Mouse (Mus musculus) hindbrain, embryonic 13.5 days (tissue): ENCODE measurements around the gene Gk. TPM values are rescaled to one million over a fixed set of nuclear protein-coding genes. Genes with fewer than 3 reads are reported as not detected.

Experiments
- ATAC-seq: fragments of 200-750 bp; cut with Nextera tagmentation; 2 replicates; pipeline ENCODE4 v1.8.0; 2017; ENCODE audit warnings: moderate TSS enrichment; ENCODE audit not compliant: low FRiP score
- H3K27ac ChIP-seq: fragments of 300-500 bp; sonication (generic); 2 replicates; pipeline ENCODE4 v1.5.1; 2015; ENCODE audit warnings: inconsistent platforms, mild to moderate bottlenecking, moderate library complexity
- H3K27me3 ChIP-seq: fragments of 300-500 bp; sonication (generic); 2 replicates; pipeline ENCODE4 v1.6.1; 2015; ENCODE audit warnings: mild to moderate bottlenecking, inconsistent platforms
- H3K36me3 ChIP-seq: fragments of 300-500 bp; sonication (generic); 2 replicates; pipeline ENCODE4 v1.6.1; 2015; ENCODE audit warnings: mild to moderate bottlenecking, inconsistent platforms
- H3K4me1 ChIP-seq: fragments of 300-500 bp; sonication (generic); replicated peaks from 2 replicates; pipeline ENCODE4 v1.6.1; 2015; ENCODE audit warnings: inconsistent platforms
- H3K4me2 ChIP-seq: fragments of 300-500 bp; sonication (generic); 2 replicates; pipeline ENCODE4 v1.6.1; 2015; ENCODE audit warnings: inconsistent platforms, mild to moderate bottlenecking, moderate library complexity
- H3K4me3 ChIP-seq: fragments of 300-500 bp; sonication (generic); 2 replicates; pipeline ENCODE4 v1.5.1; 2015; ENCODE audit warnings: mild to moderate bottlenecking, inconsistent platforms
- H3K9ac ChIP-seq: fragments of 300-500 bp; sonication (generic); 2 replicates; pipeline ENCODE4 v1.6.1; 2015; ENCODE audit warnings: mild to moderate bottlenecking, inconsistent platforms
- H3K9me3 ChIP-seq: fragments of 300-500 bp; sonication (generic); 2 replicates; pipeline ENCODE4 v1.6.1; 2016; ENCODE audit warnings: inconsistent platforms
- WGBS: fragments of 180-500 bp; shearing (Covaris S2); methylation state at CpG from one replicate; pipeline ENCODE4 v1.1.7; 2015; 5-methylcytosine and 5-hydroxymethylcytosine counted together
- polyA plus RNA-seq: library from polyadenylated mRNA; unstranded; fragments of >200 nt; fragmentation: Nextera tagmentation; extraction: Ambion mirVana; gene quantifications from 2 replicates; pipeline ENCODE4 v1.2.1, GENCODE M21; 2015

The Gk gene
- polyA plus RNA-seq, 1 experiment from 2014 or later = 7.2 TPM

GRCm38 (mm10) chrX:85731133-85731938 is 45.3 kb downstream of the Gk start:
- Histone ChIP-seq H3K4me3 (no peak overlapping the region), H3K9ac (no peak overlapping the region), H3K4me2 (no peak overlapping the region), H3K36me3 (no peaks in the 10 kb centered on the region), H3K4me1 (no peaks in the 10 kb centered on the region), H3K27me3 (no peaks in the 10 kb centered on the region), H3K27ac (no peak overlapping the region), H3K9me3 (no peaks in the 10 kb centered on the region)
- WGBS = 89% methylated on average over 9 of the region's 9 CpGs
- no peak for ATAC-seq

DNA sequence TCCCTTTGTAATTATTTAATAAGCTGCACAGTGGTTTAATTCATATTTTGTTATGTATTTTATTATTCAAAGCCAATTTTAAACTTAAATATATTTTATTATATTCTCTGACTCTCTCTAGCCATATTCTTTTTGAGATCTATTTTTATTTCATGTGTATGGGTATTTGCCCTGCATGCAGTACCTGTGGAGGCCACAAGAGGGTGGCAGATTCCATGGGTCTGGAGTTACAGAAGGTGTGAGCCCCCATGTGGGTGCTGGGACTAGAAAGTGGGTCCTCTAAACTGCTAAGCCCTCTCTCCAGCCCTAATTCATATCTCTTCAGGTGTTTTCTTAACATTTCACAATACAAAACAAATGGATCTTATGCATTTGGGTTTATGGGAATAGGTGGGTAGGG is 55.4 kb downstream of the Gk start:
- no peak for ATAC-seq
- no peak overlapping the region for H3K9ac ChIP-seq
- no peaks in the 10 kb centered on the region for H3K4me1 ChIP-seq
- no peaks in the 10 kb centered on the region for H3K36me3 ChIP-seq
- no peak overlapping the region for H3K4me2 ChIP-seq
- no peak overlapping the region for H3K4me3 ChIP-seq
- H3K27ac ChIP-seq = no peak overlapping the region
- no peaks in the 10 kb centered on the region for H3K27me3 ChIP-seq
- no peaks in the 10 kb centered on the region for H3K9me3 ChIP-seq

DNA sequence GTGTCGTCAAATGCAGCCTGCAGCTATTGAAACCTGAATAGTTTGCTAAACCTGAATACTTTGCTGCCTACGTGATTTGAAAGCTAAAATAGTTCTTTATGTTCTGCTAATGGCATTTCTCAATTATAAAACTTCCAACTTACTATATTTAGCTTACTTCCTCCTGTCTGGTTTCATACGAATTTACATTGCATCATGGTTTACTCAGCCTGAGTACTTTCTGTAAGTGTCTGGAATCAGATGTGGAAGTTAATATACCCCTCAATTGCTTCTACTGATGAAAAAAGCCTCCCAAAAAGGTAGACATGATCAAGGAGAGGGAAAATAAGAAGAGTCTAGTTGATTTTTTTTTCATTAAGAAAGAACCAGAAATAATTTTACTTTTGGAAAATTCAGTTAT is 66.2 kb downstream of the Gk start:
- Histone ChIP-seq H3K4me1 (no peaks in the 10 kb centered on the region), H3K4me3 (no peak overlapping the region), H3K27ac (no peak overlapping the region), H3K9me3 (no peaks in the 10 kb centered on the region), H3K4me2 (no peak overlapping the region), H3K36me3 (no peaks in the 10 kb centered on the region), H3K9ac (no peak overlapping the region), H3K27me3 (no peaks in the 10 kb centered on the region)
- ATAC-seq = no peak
- 89% methylated on average over 3 of the region's 3 CpGs for WGBS

DNA sequence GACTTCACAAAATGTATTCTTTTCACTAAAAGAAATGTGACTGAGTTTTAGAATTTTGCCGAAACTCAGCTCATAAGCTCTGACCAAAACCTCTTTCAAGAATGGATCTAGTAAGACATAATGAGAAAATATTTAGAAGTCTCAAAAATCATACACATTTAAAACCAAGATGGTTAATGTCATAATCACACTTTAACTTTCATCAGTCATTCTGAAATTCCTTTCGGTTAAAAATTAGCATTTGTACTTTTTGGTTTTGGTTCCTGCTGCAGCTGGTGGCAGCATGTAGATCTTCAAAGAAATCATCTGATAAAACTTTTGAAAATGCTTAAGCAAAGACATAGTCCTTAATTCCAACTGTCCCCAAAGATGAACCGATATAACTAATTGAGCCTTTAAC is 70.9 kb downstream of the Gk start:
- WGBS = 98% methylated on average over 3 of the region's 3 CpGs
- H3K27me3 ChIP-seq = no peaks in the 10 kb centered on the region
- ATAC-seq = no peak
- no peak overlapping the region for H3K27ac ChIP-seq
- H3K4me1 ChIP-seq = no peaks in the 10 kb centered on the region
- H3K4me2 ChIP-seq = no peak overlapping the region
- H3K9me3 ChIP-seq = no peaks in the 10 kb centered on the region
- H3K36me3 ChIP-seq = no peaks in the 10 kb centered on the region
- H3K9ac ChIP-seq = no peak overlapping the region
- H3K4me3 ChIP-seq = no peak overlapping the region

GRCm38 (mm10) chrX:85683723-85684122 is 92.9 kb downstream of the Gk start:
- Histone ChIP-seq H3K27ac (no peak overlapping the region), H3K36me3 (no peaks in the 10 kb centered on the region), H3K4me3 (no peak overlapping the region), H3K27me3 (no peaks in the 10 kb centered on the region), H3K9me3 (no peaks in the 10 kb centered on the region), H3K9ac (no peak overlapping the region), H3K4me1 (no peaks in the 10 kb centered on the region), H3K4me2 (no peak overlapping the region)
- no peak for ATAC-seq
- 67% methylated on average over 2 of the region's 2 CpGs for WGBS

GRCm38 (mm10) chrX:85682125-85682524 is 94.5 kb downstream of the Gk start:
- Histone ChIP-seq H3K27me3 (no peaks in the 10 kb centered on the region), H3K4me2 (no peak overlapping the region), H3K9me3 (no peaks in the 10 kb centered on the region), H3K36me3 (no peaks in the 10 kb centered on the region), H3K27ac (no peak overlapping the region), H3K9ac (no peak overlapping the region), H3K4me3 (no peak overlapping the region), H3K4me1 (no peaks in the 10 kb centered on the region)
- 71% methylated on average over 1 of the region's 1 CpGs for WGBS
- no peak for ATAC-seq

- H3K4me3 ChIP-seq = no peak overlapping the region
- no peaks in the 10 kb centered on the region for H3K36me3 ChIP-seq
- ATAC-seq = no peak
- WGBS = 17% methylated on average over 7 of the region's 7 CpGs
- no peak overlapping the region for H3K27ac ChIP-seq
- H3K9me3 ChIP-seq = no peaks in the 10 kb centered on the region
- no peak overlapping the region for H3K4me2 ChIP-seq
- no peaks in the 10 kb centered on the region for H3K4me1 ChIP-seq
- H3K27me3 ChIP-seq = no peaks in the 10 kb centered on the region
- no peak overlapping the region for H3K9ac ChIP-seq
Observed at GRCm38 (mm10) chrX:85676808-85677207, 99.8 kb downstream of the Gk start.

Other genes starting within 250 kb of the Gk start
- 7.7 and 8.0 TPM in 2 replicates for gene Tab3, start 202.8 kb downstream of the Gk start, polyA plus RNA-seq
- not detected in 2 replicates for gene 5430427O19Rik, start 93.5 kb upstream of the Gk start, polyA plus RNA-seq